ENCODE assay signal across 29 mouse cellular contexts in genomic region chr2:179960327-179960726, GRCm38 (mm10). TPM values are rescaled to one million over a fixed set of nuclear protein-coding genes. Genes with fewer than 3 reads are reported as not detected.
DNase-seq lines count a peak whose midpoint lies in the region; ATAC-seq and TF ChIP-seq lines count a peak whose summit lies in the region.
"Had no signal": no experiment of that assay in that cellular context is flagged by ENCODE, and none has a peak within 500 bp of the region (broad histone marks: within the 10 kb centered on the region; RNA-seq: fewer than 3 reads in every experiment).

No protein-coding gene starts in this region.

- DNase-seq in gastrocnemius, adult 18-20 months (ENCODE audit: low spot score): peak; percentile 56
- no peak for DNase-seq in gastrocnemius, postnatal 36 days
- peak; percentile 44 for DNase-seq in gastrocnemius, postnatal 25 days
- no peak for DNase-seq in gastrocnemius, postnatal 14 days
- DNase-seq in stomach, postnatal 0 days (ENCODE audit: low spot score): no peak
- DNase-seq: adrenal gland, adult 2 months; adrenal gland, postnatal 25 days; cerebellum, adult 11-12 months; cerebellum, adult 8-10 months; cerebellum, postnatal 10 days; cerebellum, postnatal 36 days; embryo, embryonic 11 days; forebrain, postnatal 0 days; heart, adult 18-20 months; heart, postnatal 10 days; heart, postnatal 36 days; kidney, adult 11 months had no signal

- no peaks in the 10 kb centered on the region for H3K9me3 ChIP-seq in stomach, embryonic 14.5 days (ENCODE audit: control insufficient read depth, low read depth, low read length)
- H3K9me3 ChIP-seq in stomach, postnatal 0 days (ENCODE audit: control insufficient read depth, low read length): no peaks in the 10 kb centered on the region
- H3K9me3 ChIP-seq: embryonic facial prominence, embryonic 10.5 days; embryonic facial prominence, embryonic 13.5 days; forebrain, embryonic 12.5 days; heart, embryonic 12.5 days; heart, embryonic 15.5 days; hindbrain, embryonic 10.5 days; hindbrain, embryonic 13.5 days; intestine, embryonic 15.5 days had no signal

- no peak for TF ChIP-seq EP300 in stomach, postnatal 0 days (optimal IDR thresholded peaks at IDR 0.05)

- no peaks in the 10 kb centered on the region for H3K27me3 ChIP-seq in stomach, embryonic 14.5 days (ENCODE audit: control insufficient read depth, insufficient read depth, low read length)
- H3K27me3 ChIP-seq in stomach, postnatal 0 days (ENCODE audit: control insufficient read depth, insufficient read depth, low read length): no peaks in the 10 kb centered on the region
- H3K27me3 ChIP-seq: embryonic facial prominence, embryonic 13.5 days; forebrain, embryonic 12.5 days; heart, embryonic 12.5 days; heart, embryonic 15.5 days; hindbrain, embryonic 13.5 days; intestine, embryonic 15.5 days had no signal

- H3K27ac ChIP-seq in stomach, embryonic 14.5 days (ENCODE audit: low read length): no peak overlapping the region
- H3K27ac ChIP-seq in stomach, postnatal 0 days (replicated peaks): no peak overlapping the region
- H3K27ac ChIP-seq: embryonic facial prominence, embryonic 10.5 days; embryonic facial prominence, embryonic 13.5 days; forebrain, embryonic 12.5 days; hindbrain, embryonic 10.5 days; hindbrain, embryonic 13.5 days; intestine, embryonic 15.5 days had no signal

- H3K4me2 ChIP-seq in stomach, embryonic 14.5 days (replicated peaks; ENCODE audit: low read depth, low read length): no peak overlapping the region
- H3K4me2 ChIP-seq in stomach, postnatal 0 days (replicated peaks; ENCODE audit: low read depth): no peak overlapping the region
- H3K4me2 ChIP-seq: embryonic facial prominence, embryonic 13.5 days; forebrain, embryonic 12.5 days; heart, embryonic 15.5 days; hindbrain, embryonic 13.5 days; intestine, embryonic 15.5 days had no signal

- no peak overlapping the region for H3K4me3 ChIP-seq in stomach, embryonic 14.5 days (ENCODE audit: low read depth, low read length)
- no peak overlapping the region for H3K4me3 ChIP-seq in stomach, postnatal 0 days (ENCODE audit: low read depth, low read length)
- H3K4me3 ChIP-seq: embryonic facial prominence, embryonic 10.5 days; embryonic facial prominence, embryonic 13.5 days; erythroblast, embryonic 14.5 days; forebrain, embryonic 12.5 days; heart, embryonic 12.5 days; heart, embryonic 15.5 days; hindbrain, embryonic 10.5 days; hindbrain, embryonic 13.5 days; intestine, embryonic 15.5 days had no signal

- intact Hi-C loops in gastrocnemius, postnatal 36 days (cut with DNase I): no loop called here
- intact Hi-C loops in gastrocnemius, postnatal 14 days (cut with DNase I; ENCODE audit: low total_unique reads): no loop called here

- no peak for TF ChIP-seq CTCF in stomach, postnatal 0 days (IDR thresholded peaks at IDR 0.05; ENCODE audit: low read depth)

- 0 out of 2 replicates have a peak, but pooled peaks cover 2% of the 10 kb centered on the region for H3K4me1 ChIP-seq in stomach, embryonic 14.5 days (ENCODE audit: control insufficient read depth, insufficient read depth, low read length)
- no peaks in the 10 kb centered on the region for H3K4me1 ChIP-seq in stomach, postnatal 0 days (replicated peaks; ENCODE audit: control insufficient read depth, insufficient read depth)

- H3K36me3 ChIP-seq in stomach, embryonic 14.5 days (ENCODE audit: control insufficient read depth, insufficient read depth, low read length): no peaks in the 10 kb centered on the region
- no peaks in the 10 kb centered on the region for H3K36me3 ChIP-seq in stomach, postnatal 0 days (ENCODE audit: control insufficient read depth, insufficient read depth, low read length)
- H3K36me3 ChIP-seq: embryonic facial prominence, embryonic 10.5 days; embryonic facial prominence, embryonic 13.5 days; forebrain, embryonic 12.5 days; heart, embryonic 12.5 days; heart, embryonic 15.5 days; hindbrain, embryonic 10.5 days; hindbrain, embryonic 13.5 days; intestine, embryonic 15.5 days had no signal

- ATAC-seq in stomach, embryonic 14.5 days (ENCODE audit: insufficient number of reproducible peaks, insufficient read depth, low FRiP score, low read depth): no peak
- ATAC-seq in stomach, postnatal 0 days (ENCODE audit: low FRiP score, low TSS enrichment): no peak
- ATAC-seq: CD4-positive, CD25-positive, alpha-beta regulatory T cell, adult 4 months; forebrain, postnatal 0 days; hindbrain, embryonic 16.5 days; intestine, embryonic 15.5 days had no signal

- H3K9ac ChIP-seq in stomach, embryonic 14.5 days (replicated peaks; ENCODE audit: low read depth, low read length): 0 out of 2 replicates have a peak overlapping the region, but pooled peaks have one; percentile 14
- H3K9ac ChIP-seq in stomach, postnatal 0 days (ENCODE audit: low read length): no peak overlapping the region
- H3K9ac ChIP-seq: embryonic facial prominence, embryonic 13.5 days; forebrain, embryonic 12.5 days; forebrain, postnatal 0 days; heart, embryonic 12.5 days; heart, embryonic 15.5 days; hindbrain, embryonic 13.5 days; intestine, embryonic 15.5 days had no signal

- 85% methylated on average over 6 of the region's 6 CpGs for WGBS in stomach, embryonic 14.5 days
- WGBS in stomach, postnatal 0 days: 85% methylated on average over 6 of the region's 6 CpGs

RNA-seq across cellular contexts. Expression of gene Taf4, which starts 16.1 kb away (rescaled TPM):
- 1 to 10 TPM; 7.7 to 8.3 TPM for total RNA-seq in gastrocnemius, adult 18-20 months (2021)
- 1 to 10 TPM; 6.6 to 8.3 TPM for total RNA-seq in gastrocnemius, postnatal 36 days (2021)
- 1 to 10 TPM; 7.2 to 9.9 TPM for total RNA-seq in gastrocnemius, postnatal 25 days (2021)
- total RNA-seq in gastrocnemius, postnatal 14 days (2021): 1 to 10 TPM; 7.6 to 7.7 TPM
- 5.7 and 6.8 TPM in 2 replicates for polyA plus RNA-seq in stomach, embryonic 14.5 days (2014; fragmentation: Nextera tagmentation; extraction: Ambion mirVana)
- 2.1 TPM in 2 replicates for polyA plus RNA-seq in stomach, postnatal 0 days (2015; fragmentation: Nextera tagmentation; extraction: Ambion mirVana)

Comparison
In these comparisons a context has a peak if more than half of its experiments do, and no peak if none do; other contexts are left out.
1. DNase-seq: peak in gastrocnemius, adult 18-20 months (single experiment) and gastrocnemius, postnatal 25 days (single experiment); none in gastrocnemius, postnatal 36 days (0 of 2), gastrocnemius, postnatal 14 days (single experiment) and stomach, postnatal 0 days (single experiment).